Mouse (Mus musculus): ENCODE results near the gene Vti1a. TPM values are rescaled to one million over a fixed set of nuclear protein-coding genes. Genes with fewer than 3 reads are reported as not detected.

The Vti1a gene
- total RNA-seq, 2 experiments from 2014 or later: 63.9 to 67.3 TPM

DNA sequence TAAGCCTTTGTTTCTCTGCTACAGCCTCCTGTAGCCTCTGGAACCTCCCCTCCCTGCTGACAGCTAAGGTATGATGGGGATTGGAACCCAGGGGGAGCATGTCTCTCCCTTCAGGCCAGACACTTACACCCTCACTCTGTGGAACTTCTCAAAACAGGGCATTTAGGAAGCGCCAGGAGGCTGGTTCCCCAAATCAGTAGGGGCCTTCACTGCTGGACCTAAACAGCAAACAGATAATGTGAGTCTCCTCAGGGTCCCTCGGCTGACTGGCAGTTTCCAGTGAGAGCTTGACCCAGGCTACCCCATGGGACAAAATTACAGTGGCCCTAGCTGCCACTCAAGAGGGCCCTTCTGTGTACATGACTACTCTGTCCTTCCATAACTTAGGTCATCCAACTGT is 325.8 kb downstream of the Vti1a start:
- no peak for DNase-seq (ENCODE audit: low spot score in 2 of 2)
- intact Hi-C loops (cut with DNase I): no loop called here

DNA sequence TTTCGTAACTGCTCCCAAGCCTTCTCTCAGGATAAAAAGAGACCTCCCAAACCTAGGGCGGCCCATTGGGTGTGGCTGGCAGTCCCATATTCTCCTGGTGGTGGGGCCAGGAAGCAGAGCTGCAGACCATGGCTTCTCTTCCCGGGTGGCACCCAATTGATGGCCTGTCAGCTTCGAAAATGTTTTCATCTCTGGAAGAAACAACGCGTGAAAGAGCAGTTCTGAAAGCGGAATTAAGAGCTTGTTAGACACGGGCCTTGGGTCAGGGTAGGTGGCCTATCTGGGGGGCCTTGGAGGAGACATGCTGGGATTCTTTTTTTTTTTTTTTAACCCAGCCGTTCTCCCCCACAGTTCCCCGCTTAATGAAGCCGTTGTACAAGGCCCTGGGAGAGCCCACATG is 326.3 kb downstream of the Vti1a start:
- DNase-seq (ENCODE audit: low spot score in 2 of 2): no peak
- intact Hi-C loops (cut with DNase I): no loop called here

DNA sequence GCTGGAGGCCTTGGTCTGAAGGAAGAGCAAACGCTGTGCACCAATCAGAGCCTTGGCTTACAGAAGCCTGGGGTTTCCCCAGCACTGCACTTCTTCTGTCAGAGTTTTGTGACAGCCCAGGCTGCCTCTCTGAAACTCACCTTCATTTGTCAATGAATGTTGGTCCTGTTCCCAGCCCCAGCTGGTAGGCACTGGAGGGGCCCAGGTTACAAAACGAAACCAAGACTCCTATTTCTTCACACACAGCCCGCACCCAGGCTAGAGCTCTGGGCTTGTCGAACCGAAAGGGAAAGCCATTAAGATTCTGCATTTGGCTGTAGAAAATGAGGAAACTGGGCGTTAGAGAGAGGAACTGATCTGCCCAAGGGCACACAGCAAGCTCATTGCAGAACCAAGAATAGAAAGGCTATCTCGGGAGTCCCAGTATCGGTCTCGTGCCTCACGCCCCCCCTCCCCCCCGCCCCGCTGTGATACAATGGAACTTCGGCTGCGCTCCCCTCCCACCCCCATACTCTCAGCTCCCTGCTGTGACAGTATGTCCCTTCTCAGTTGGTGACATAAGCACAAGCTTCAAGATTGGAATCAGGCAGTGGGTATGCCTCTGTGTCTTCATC is 327.3 kb downstream of the Vti1a start:
- intact Hi-C loops (cut with DNase I): no loop called here
- peak; percentile 40 to 47 for DNase-seq (ENCODE audit: low spot score in 2 of 2)

DNA sequence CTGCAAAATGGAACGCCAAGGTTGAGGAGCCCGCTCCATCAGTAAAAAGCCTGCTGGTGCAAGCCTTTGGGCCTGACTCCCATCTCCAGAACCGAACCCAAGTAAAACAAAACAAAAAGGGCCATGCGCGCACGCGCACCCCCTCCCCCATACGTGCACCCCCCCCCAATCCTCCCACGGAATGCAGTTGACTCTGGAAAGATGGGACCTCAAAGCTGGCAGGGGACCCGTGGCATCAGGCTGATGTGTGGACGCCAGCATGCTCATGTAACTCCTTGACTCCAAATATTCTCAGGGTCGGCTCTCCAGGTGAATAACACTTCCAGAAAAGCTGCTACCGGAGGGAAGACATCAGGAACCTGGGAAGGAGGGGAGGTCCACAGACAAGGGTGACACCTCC is 327.8 kb downstream of the Vti1a start:
- no peak for DNase-seq (ENCODE audit: low spot score in 2 of 2)
- intact Hi-C loops (cut with DNase I): no loop called here

DNA sequence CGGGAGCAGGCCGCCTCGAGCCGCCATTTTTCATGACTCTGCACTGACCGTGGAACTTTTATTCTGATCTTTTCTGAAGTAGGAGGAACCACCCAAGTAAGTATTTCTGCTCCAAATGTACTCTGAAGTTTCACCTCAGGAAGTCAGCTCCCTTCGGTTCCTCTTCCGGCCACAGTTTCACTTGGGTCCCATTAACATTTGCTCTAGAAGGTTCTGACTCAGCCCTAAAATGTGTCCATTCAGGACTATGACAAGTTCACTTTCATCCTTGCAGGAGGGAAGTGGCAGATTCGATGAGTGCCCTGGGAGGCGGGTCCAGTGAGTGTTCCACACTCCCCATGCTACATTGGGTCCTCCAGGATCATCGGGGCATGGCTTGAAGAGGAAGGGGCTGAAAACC is 333.3 kb downstream of the Vti1a start:
- intact Hi-C loops (cut with DNase I): no loop called here
- DNase-seq (ENCODE audit: low spot score in 2 of 2): no peak

DNA sequence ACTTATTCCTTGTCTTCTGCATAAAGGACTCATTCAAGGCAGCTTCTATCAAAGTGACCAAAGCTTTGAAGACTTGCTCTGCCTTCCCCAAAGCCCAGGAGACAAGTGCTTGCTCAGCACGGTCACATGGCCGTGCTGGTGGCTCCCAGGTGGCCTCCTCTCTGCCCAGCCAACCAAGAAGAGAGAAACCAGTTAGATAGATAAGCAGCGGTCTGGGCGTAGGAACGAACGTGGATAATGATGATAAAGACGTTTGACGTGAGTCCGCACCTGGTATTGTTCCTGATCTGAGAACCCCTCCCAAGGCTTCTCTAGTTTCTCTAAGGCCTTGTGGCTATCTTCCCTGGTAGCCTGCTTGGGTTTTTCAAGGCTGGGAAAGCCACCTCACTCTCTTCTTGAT is 334.9 kb downstream of the Vti1a start:
- intact Hi-C loops (cut with DNase I): no loop called here
- DNase-seq (ENCODE audit: low spot score in 2 of 2): no peak

DNA sequence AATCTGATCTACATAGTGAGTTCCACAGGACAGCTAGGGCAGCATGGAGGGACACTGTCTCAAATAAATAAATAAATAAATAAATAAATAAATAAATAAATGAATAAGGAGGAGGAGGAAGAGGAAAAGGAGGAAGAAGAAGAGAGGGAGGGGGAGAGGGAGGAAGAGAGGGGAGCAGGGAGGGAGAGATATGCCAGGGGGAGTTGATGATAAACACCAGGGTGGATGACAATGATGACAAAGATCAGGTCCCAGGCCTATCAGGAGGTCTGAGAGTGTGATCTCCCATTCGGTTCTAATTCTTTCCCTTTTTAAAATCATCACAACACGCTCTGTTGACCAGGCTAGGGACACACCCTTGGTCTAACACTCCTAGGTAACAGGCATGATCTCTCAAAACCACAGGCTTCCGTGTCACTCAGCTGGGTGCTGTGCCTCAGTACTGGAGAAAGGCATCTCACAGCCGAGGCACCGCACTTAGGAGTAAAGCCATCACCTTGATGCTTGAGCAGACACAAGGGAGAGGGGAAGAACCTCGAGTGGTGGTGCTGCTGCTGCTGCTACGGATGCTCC is 336.7 kb downstream of the Vti1a start:
- DNase-seq (ENCODE audit: low spot score in 2 of 2): no peak
- intact Hi-C loops (cut with DNase I): no loop called here

DNA sequence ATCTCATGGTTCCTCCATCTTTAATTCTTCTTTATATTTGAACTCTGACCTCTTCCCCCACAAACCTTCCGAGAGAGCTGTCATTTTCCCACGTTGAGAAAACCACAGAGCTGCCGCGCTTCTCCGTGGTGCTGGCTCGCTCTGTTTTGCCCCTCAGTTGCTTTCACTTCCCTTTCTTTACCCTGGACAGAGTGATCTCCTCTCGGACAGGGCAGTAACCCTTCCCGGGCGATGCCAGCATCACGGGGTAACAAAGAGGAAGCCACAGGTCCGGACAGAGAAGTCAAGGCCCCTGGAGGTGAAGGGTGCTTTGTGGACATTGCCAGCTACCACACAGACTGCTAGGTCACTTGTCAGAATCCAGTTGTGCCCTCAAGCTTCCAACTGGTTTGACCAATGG is 344.1 kb downstream of the Vti1a start:
- intact Hi-C loops (cut with DNase I): no loop called here
- DNase-seq (ENCODE audit: low spot score in 2 of 2): peak in 1 of 2 experiments; percentile 6

DNA sequence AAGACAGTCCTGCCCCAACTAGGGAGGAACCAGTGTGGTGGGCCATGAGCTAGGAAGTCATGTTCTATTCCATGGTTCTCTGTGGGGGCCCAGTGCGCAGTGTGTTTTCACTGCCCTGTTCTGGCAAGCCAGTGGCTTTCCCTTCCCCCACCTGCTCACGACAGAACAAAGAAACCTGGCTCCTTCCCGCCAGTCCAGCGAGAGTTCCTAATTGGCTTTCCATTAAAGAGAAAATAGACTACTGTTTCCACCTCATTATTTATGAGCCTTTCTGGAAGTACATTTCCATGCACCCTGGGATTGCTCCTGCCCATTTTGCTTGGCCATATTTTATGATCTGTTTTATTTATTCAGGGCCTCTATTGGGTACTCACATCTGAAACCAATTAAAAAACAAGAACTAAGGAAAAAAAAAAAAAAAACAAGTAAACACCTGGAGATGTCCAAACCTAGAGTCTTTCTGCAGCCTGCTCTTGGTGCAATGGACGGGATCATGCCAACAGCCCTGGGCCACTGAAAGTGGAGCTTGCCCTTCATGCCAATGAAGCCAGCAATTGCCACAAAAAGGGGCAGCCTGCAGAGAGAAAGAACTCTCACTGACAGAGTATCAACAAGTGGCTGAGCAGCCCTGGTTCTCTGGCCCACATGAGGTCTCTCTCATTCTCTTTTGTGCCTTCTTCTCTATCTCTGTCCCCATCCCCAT is 346.6 kb downstream of the Vti1a start:
- intact Hi-C loops (cut with DNase I): no loop called here
- no peak for DNase-seq (ENCODE audit: low spot score in 2 of 2)

DNA sequence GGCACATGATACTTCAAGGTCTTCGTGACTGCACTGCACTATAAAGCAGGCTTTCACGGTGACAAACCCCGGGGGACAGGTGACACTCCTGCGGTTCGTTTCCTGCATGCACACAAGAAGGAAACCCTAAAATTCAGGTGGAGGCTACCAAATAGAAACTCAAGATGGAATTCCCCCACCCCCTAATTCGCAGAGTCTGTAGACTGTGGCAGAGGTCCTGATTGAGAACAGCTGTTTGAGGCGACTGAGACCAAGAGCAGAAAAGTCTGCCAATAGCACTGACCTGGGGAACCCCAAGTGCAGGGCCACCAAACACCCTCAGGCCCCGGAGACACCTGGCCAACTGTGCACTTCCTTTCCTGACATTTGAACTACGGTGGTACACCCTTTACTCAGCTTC is 351.7 kb downstream of the Vti1a start:
- DNase-seq (ENCODE audit: low spot score in 2 of 2): no peak
- intact Hi-C loops (cut with DNase I): no loop called here

DNA sequence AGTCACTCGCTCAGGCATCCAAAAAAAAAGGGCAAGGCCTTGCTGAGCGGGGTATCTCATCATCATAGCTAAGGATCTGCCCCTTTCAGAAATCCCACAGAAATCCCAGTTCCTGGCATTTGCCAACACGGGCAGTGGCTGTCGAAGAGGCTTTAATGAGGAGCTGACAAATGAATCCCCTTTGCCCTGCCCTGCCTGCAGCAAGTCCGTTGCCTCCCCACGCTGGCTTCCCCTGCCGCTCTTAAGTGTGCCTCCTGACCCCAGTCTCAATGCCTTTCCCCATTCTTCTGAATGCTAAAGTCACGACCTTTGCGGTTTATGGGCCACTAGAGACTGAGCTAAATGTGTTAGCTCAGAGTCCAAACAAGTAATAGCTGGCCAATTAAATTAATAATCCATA is 352.8 kb downstream of the Vti1a start:
- DNase-seq (ENCODE audit: low spot score in 2 of 2): no peak
- intact Hi-C loops (cut with DNase I): no loop called here

Other genes starting within 250 kb of the Vti1a start
- 10 to 100 TPM; 42.0 to 43.0 TPM for gene Gpam, start 189.1 kb upstream of the Vti1a start, total RNA-seq (2021)
- not detected for gene Tectb, start 135.6 kb upstream of the Vti1a start, total RNA-seq (2021)
- 1 to 10 TPM; 2.6 to 3.6 TPM for gene Gucy2g, start 75.1 kb upstream of the Vti1a start, total RNA-seq (2021)
- 10 to 100 TPM; 45.1 to 51.6 TPM for gene Acsl5, start 64.4 kb upstream of the Vti1a start, total RNA-seq (2021)
- 10 to 100 TPM; 26.1 to 29.0 TPM for gene Zdhhc6, start 263 bp upstream of the Vti1a start, total RNA-seq (2021)